ENCODE assay signal across 22 mouse cellular contexts in genomic region chr11:119731382-119731781, GRCm38 (mm10).
DNase-seq lines count a peak whose midpoint lies in the region; ATAC-seq and TF ChIP-seq lines count a peak whose summit lies in the region.
"Had no signal": no experiment of that assay in that cellular context is flagged by ENCODE, and none has a peak within 500 bp of the region (broad histone marks: within the 10 kb centered on the region; RNA-seq: fewer than 3 reads in every experiment).

No protein-coding gene starts in this region.

- TF ChIP-seq CTCF in heart, adult 2 months (IDR thresholded peaks at IDR 0.05), result no peak
- TF ChIP-seq CTCF in liver, adult 2 months (IDR thresholded peaks at IDR 0.05; ENCODE audit: low read depth, low read length), result no peak

- intact Hi-C loops in heart, adult 2 months (cut with DNase I), result no loop called here
- intact Hi-C loops in heart, postnatal 36 days (cut with DNase I), result no loop called here

- no peak for TF ChIP-seq EP300 in heart, adult 2 months (IDR thresholded peaks at IDR 0.05; ENCODE audit: insufficient read depth, low read depth, low read length)

- peak overlapping the region; percentile 2; the same call in 1 of the 2 replicates for H3K27ac ChIP-seq in heart, adult 2 months
- H3K27ac ChIP-seq in heart, embryonic 14.5 days (replicated peaks in 1 of 2; ENCODE audit: control insufficient read depth in 1 of 2, insufficient read depth in 1 of 2, low read depth in 2 of 2, low read length in 2 of 2), result peak overlapping the region in 1 of 2 experiments; percentile 74
- H3K27ac ChIP-seq in liver, adult 2 months (replicated peaks; ENCODE audit: insufficient read depth, low read depth, low read length), result no peak overlapping the region
- H3K27ac ChIP-seq: embryonic facial prominence, embryonic 15.5 days; forebrain, embryonic 10.5 days; hindbrain, embryonic 13.5 days; hindbrain, postnatal 0 days; kidney, postnatal 0 days had no signal

- H3K79me2 ChIP-seq in heart, adult 2 months (replicated peaks; ENCODE audit: control insufficient read depth, insufficient read depth, low read length), result 0 out of 2 replicates have a peak, but pooled peaks cover 2% of the 10 kb centered on the region
- H3K79me2 ChIP-seq in liver, adult 2 months (ENCODE audit: control insufficient read depth, insufficient read depth, low read length), result peaks cover 4% of the 10 kb centered on the region; the same call in 1 of the 2 replicates

- peak; percentile 27; the same call in 1 of the 2 replicates for ATAC-seq in heart, embryonic 14.5 days (ENCODE audit: insufficient number of reproducible peaks, insufficient read depth, low FRiP score, low read depth)
- ATAC-seq: forebrain, embryonic 14.5 days; hindbrain, postnatal 0 days had no signal

- H3K4me3 ChIP-seq in heart, adult 2 months, result no peak overlapping the region
- H3K4me3 ChIP-seq in heart, embryonic 14.5 days (ENCODE audit: control insufficient read depth in 1 of 2, insufficient read depth in 1 of 2, low read depth in 1 of 2, low read length in 2 of 2), result no peak overlapping the region
- H3K4me3 ChIP-seq in liver, adult 2 months (ENCODE audit: insufficient read depth, low read depth, low read length), result no peak overlapping the region
- H3K4me3 ChIP-seq: embryonic facial prominence, embryonic 15.5 days; erythroblast, embryonic 14.5 days; forebrain, embryonic 10.5 days; hindbrain, embryonic 13.5 days had no signal

- TF ChIP-seq POLR2A in heart, adult 2 months (IDR thresholded peaks at IDR 0.05; ENCODE audit: insufficient read depth, low read depth, low read length), result no peak
- no peak for TF ChIP-seq POLR2A in liver, adult 2 months (IDR thresholded peaks at IDR 0.05; ENCODE audit: extremely low read depth, insufficient read depth, low read length)

- peak overlapping the region; percentile 21; the same call in 1 of the 2 replicates for H3K4me2 ChIP-seq in heart, embryonic 14.5 days (ENCODE audit: low read length)
- H3K4me2 ChIP-seq: embryonic facial prominence, embryonic 15.5 days; hindbrain, embryonic 13.5 days had no signal

- WGBS in heart, adult 2 months, result 38% methylated on average over 5 of the region's 5 CpGs
- 29% methylated on average over 5 of the region's 5 CpGs for WGBS in heart, embryonic 14.5 days
- WGBS in liver, adult 2 months, result 53% methylated on average over 5 of the region's 5 CpGs

- H3K9me3 ChIP-seq in heart, embryonic 14.5 days (ENCODE audit: control insufficient read depth, low read length), result no peaks in the 10 kb centered on the region
- H3K9me3 ChIP-seq: embryonic facial prominence, embryonic 15.5 days; forebrain, embryonic 10.5 days; hindbrain, embryonic 13.5 days had no signal

- H3K36me3 ChIP-seq in heart, adult 2 months (ENCODE audit: control insufficient read depth, insufficient read depth, low read length), result peaks cover 6% of the 10 kb centered on the region
- H3K36me3 ChIP-seq in heart, embryonic 14.5 days (ENCODE audit: control insufficient read depth, insufficient read depth, low read length), result peaks cover 4% of the 10 kb centered on the region; the same call in 1 of the 2 replicates
- peaks cover 1% of the 10 kb centered on the region; the same call in 1 of the 2 replicates for H3K36me3 ChIP-seq in liver, adult 2 months (ENCODE audit: control insufficient read depth, insufficient read depth, low read length)
- H3K36me3 ChIP-seq: hindbrain, embryonic 13.5 days had no signal

- H3K9ac ChIP-seq in heart, adult 2 months (ENCODE audit: low read depth, low read length), result no peak overlapping the region
- no peak overlapping the region for H3K9ac ChIP-seq in heart, embryonic 14.5 days (ENCODE audit: low read length)
- no peak overlapping the region for H3K9ac ChIP-seq in liver, adult 2 months (ENCODE audit: low read depth, low read length)
- H3K9ac ChIP-seq: embryonic facial prominence, embryonic 15.5 days; hindbrain, embryonic 13.5 days had no signal

- no peak for DNase-seq in heart, adult 2 months
- no peak for DNase-seq in heart, adult 11 months
- DNase-seq in heart, postnatal 36 days, result no peak
- DNase-seq in liver, adult 2 months (ENCODE audit: extremely low read depth, low read depth, low spot score), result peak; percentile 52
- no peak for DNase-seq in liver
- DNase-seq in spleen, postnatal 14 days (ENCODE audit: low spot score in 2 of 2), result no peak
- DNase-seq: adrenal gland, adult 8-10 months; adrenal gland, postnatal 36 days; cerebellum, adult 11 months; cerebellum, postnatal 14 days; embryo, embryonic 11 days; gastrocnemius, postnatal 10 days; kidney, adult 11 months; kidney, adult 9 months had no signal

- H3K4me1 ChIP-seq in heart, adult 2 months (ENCODE audit: control insufficient read depth, insufficient read depth, low read length), result peaks cover 22% of the 10 kb centered on the region
- peaks cover 33 to 47% of the 10 kb centered on the region in 2 experiments for H3K4me1 ChIP-seq in heart, embryonic 14.5 days (ENCODE audit: control insufficient read depth in 2 of 2, insufficient read depth in 2 of 2, low read length in 2 of 2)
- H3K4me1 ChIP-seq in liver, adult 2 months (ENCODE audit: control insufficient read depth, insufficient read depth, low read length), result no peaks in the 10 kb centered on the region

- H3K27me3 ChIP-seq in heart, adult 2 months (ENCODE audit: control insufficient read depth, insufficient read depth, low read length), result no peaks in the 10 kb centered on the region
- no peaks in the 10 kb centered on the region for H3K27me3 ChIP-seq in heart, embryonic 14.5 days (ENCODE audit: control insufficient read depth, insufficient read depth, low read length)
- H3K27me3 ChIP-seq in liver, adult 2 months (ENCODE audit: control insufficient read depth, insufficient read depth, low read length), result no peaks in the 10 kb centered on the region
- H3K27me3 ChIP-seq: embryonic facial prominence, embryonic 15.5 days; hindbrain, embryonic 13.5 days had no signal
